Mouse (Mus musculus) brain, embryonic 14.5 days (tissue): ENCODE data around the gene Idnk. TPM values are rescaled to one million over a fixed set of nuclear protein-coding genes. Genes with fewer than 3 reads are reported as not detected.
A peak's percentile ranks its signal among the peaks of the same experiment; 100 is the strongest.
"Not testable (repeated sequence)": the region's sequence is repeated elsewhere in the genome, so short reads cannot be mapped to it uniquely, and the experiment has no call there.

Source experiments
- DNase-seq: peaks from one replicate; pipeline ENCODE4 v3.0.0-alpha.2; 2011; ENCODE audit warnings: low read depth
- CTCF ChIP-seq: fragments of 200-500 bp; IDR thresholded peaks from 2 replicates; pipeline ENCODE4 v1.5.1; 2012; ENCODE audit warnings: inconsistent platforms, mild to moderate bottlenecking, moderate library complexity, borderline replicate concordance; ENCODE audit not compliant: insufficient read depth, insufficient read length; ENCODE audit errors: extremely low read depth
- POLR2A ChIP-seq: fragments of 200-500 bp; IDR thresholded peaks from 2 replicates; pipeline ENCODE4 v1.6.1; 2012; ENCODE audit warnings: mild to moderate bottlenecking, inconsistent platforms, borderline replicate concordance; ENCODE audit not compliant: poor library complexity, insufficient read depth, insufficient read length, severe bottlenecking; ENCODE audit errors: extremely low read depth
- polyA plus RNA-seq: library from polyadenylated mRNA; depleted of rRNA; stranded (reverse); fragments of >200 nt; gene quantifications from 2 replicates; pipeline ENCODE4 v1.2.3, GENCODE M21; 2012

Gene Idnk
- polyA plus RNA-seq, 1 experiment: 29.3 TPM

GRCm38 (mm10) chr13:58124989-58125388 is 32.5 kb upstream of the Idnk start:
- DNase-seq: no peak

GRCm38 (mm10) chr13:58126126-58126525 is 31.3 kb upstream of the Idnk start:
- TF ChIP-seq POLR2A (no peak), CTCF (peak; percentile 72; the same call in 1 of the 2 replicates)
- peak; percentile 89 for DNase-seq

More at GRCm38 (mm10) chr13:58124989-58125388, 32.5 kb upstream of the Idnk start:
- no peak for TF ChIP-seq CTCF
- no peak for TF ChIP-seq POLR2A

- no peak for DNase-seq
- no peak for TF ChIP-seq POLR2A
- no peak for TF ChIP-seq CTCF
Observed at GRCm38 (mm10) chr13:58126862-58127765, 30.3 kb upstream of the Idnk start.

- peak; percentile 71 for DNase-seq
- TF ChIP-seq CTCF: no peak
- TF ChIP-seq POLR2A: no peak
Observed at GRCm38 (mm10) chr13:58127766-58128361, 29.6 kb upstream of the Idnk start.

GRCm38 (mm10) chr13:58128396-58128767 is 29.1 kb upstream of the Idnk start, which contains the start of gene Hnrnpa0:
Hnrnpa0 (minus strand) TSS chr13:58128556.
- peak; percentile 97 for DNase-seq
- no peak for TF ChIP-seq CTCF
- TF ChIP-seq POLR2A: peak; percentile 99

- DNase-seq: peak; percentile 98
- no peak for TF ChIP-seq CTCF
- TF ChIP-seq POLR2A: peak; percentile 98
Observed at GRCm38 (mm10) chr13:58128768-58129671, 28.4 kb upstream of the Idnk start.

GRCm38 (mm10) chr13:58129687-58130246 is 27.7 kb upstream of the Idnk start:
- no peak for TF ChIP-seq POLR2A
- TF ChIP-seq CTCF: no peak
- DNase-seq: no peak

GRCm38 (mm10) chr13:58131692-58132091 is 25.8 kb upstream of the Idnk start:
- no peak for DNase-seq
- TF ChIP-seq POLR2A (no peak), CTCF (no peak)

- DNase-seq: not testable (repeated sequence)
Observed at GRCm38 (mm10) chr13:58146603-58147002, 10.8 kb upstream of the Idnk start.

GRCm38 (mm10) chr13:58147760-58148159 is 9.7 kb upstream of the Idnk start:
- TF ChIP-seq CTCF (no peak), POLR2A (no peak)
- DNase-seq: no peak

GRCm38 (mm10) chr13:58148256-58148831 is 9.1 kb upstream of the Idnk start:
- TF ChIP-seq CTCF (no peak), POLR2A (no peak)
- peak; percentile 94 for DNase-seq
